Mouse (Mus musculus) fat pad, adult 2 months (tissue): ENCODE measurements at regions not wholly inside any gene's neighbourhood (a gene's known extent, or its start where the extent isn't known, plus 50 kb on each side); places are given as distances from the start of the nearest gene placed in this dataset.

Experiments
- DNase-seq: peaks from one replicate; pipeline ENCODE4 v3.0.0-alpha.2; 2011; ENCODE audit warnings: low read depth, low spot score; ENCODE audit errors: extremely low read depth

DNA sequence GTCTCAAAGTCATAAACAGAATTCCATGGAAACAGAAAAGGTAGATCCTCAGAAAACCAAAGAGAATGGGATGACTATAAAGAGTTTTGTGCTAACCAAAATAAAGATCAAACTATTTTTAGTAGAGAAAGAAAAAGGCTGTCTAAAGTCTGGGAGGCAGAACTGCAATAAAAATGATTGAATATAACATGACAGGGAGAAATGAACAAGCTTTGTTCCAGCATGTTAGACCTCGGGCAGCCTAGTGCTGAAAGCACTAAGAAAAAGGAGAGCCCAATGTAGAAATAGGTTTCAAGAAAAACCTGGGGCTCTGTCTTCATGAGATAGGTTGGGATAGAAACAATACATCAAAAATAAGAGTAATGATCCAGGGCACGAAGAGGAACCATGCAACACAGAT lies 135.4 kb upstream of the Pcdh7 start:
- DNase-seq: no peak

DNA sequence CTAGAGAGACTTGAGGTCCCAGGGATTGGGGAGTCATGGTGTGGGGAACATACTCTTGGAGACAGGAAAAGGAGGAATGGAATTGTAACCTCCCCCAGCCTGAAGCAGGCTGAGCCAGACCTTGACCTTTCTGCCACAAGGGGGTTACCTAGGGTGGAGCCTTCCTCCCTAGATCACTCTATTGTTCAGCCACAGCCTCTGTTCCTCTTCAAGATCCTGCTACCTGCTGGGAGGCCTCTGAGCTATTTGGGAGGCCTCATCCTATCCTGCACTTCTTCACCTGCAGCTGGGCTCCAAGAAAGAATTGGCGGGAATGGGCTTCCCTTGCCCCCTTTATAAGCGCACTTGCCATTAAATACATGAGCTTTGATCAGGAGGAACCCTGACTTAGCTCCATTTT lies 130.8 kb upstream of the Pcdh7 start:
- DNase-seq: no peak

DNA sequence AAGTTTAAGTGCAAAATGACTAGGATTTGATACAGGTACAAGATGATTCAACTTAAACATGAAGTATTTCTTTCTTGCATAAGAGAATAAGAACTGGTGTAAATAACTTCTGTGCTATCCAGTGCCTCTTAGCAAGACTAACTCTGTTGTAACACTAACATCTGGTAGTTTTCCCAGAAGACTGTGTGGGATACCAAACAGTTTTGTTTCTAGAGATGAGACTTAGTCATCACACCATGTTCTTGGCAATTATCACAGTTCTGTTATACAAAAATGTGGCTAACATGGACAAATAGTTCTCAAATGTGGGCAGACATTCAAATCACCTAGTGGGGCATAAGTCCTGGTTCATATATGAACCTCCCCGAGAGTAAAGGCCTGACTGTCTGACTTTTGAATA lies 121.8 kb upstream of the Pcdh7 start:
- DNase-seq: peak; percentile 43

DNA sequence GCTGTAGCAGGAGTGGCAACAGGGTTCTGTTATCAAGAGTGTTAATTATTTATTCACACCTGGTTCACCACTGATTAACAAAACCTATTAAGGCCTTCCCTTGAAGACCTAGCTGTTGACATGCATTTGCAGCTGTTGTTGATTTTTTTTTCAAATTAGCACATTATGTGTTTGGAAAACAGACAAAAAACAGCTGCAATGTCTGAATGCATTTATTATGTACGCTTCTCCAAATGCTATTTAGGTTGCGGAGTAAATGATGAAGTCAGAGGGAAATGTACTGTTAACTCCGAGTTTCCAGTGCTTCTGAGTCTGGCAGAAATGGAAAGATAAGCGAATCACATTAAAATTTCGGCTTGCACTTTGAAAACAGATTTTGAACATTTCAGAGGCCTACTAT lies 120.7 kb upstream of the Pcdh7 start:
- DNase-seq: no peak

DNA sequence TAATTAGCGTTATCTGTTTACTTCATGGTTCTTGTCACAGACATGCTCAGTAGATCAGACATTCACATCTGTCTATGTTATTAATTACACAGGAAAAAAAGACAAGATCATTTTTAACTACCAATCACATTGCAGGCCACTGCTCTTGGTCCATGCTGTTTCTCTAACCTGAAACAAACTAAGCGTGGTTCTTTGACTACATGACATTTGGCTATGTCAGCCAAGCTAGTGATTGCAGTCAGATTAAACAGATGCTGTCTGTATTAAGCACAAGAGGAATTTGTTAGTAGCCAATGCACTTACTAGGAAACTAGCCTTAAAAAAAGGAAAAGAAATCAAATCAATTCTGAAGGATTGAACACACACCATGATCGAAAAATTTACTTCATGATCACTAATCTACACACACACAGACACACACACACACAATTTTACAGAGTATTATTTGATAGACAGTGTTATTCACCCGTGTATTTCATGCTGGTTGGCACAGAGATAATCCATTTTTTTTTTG lies 119.5 kb upstream of the Pcdh7 start:
- DNase-seq: no peak
